Mouse (Mus musculus) kidney, embryonic 14.5 days (tissue): ENCODE measurements around the gene 9930022D16Rik. TPM values are rescaled to one million over a fixed set of nuclear protein-coding genes. Genes with fewer than 3 reads are reported as not detected.
A peak's percentile ranks its signal among the peaks of the same experiment; 100 is the strongest.

ENCODE experiments used
- ATAC-seq: fragments of 200-750 bp; cut with Nextera tagmentation; 2 replicates; pipeline ENCODE4 v1.8.0; 2017; ENCODE audit warnings: moderate number of reproducible peaks, mild to moderate bottlenecking, moderate TSS enrichment, moderate library complexity; ENCODE audit not compliant: low FRiP score, low TSS enrichment
- H3K27ac ChIP-seq: fragments of 300-500 bp; sonication (generic); 2 replicates; pipeline ENCODE4 v1.5.1; 2014; ENCODE audit warnings: low read depth, mild to moderate bottlenecking, low read length, moderate library complexity, mixed read lengths
- H3K27me3 ChIP-seq: fragments of 300-500 bp; sonication (generic); 2 replicates; pipeline ENCODE4 v1.6.1; 2014; ENCODE audit warnings: mild to moderate bottlenecking, low read length; ENCODE audit not compliant: control insufficient read depth, insufficient read depth
- H3K36me3 ChIP-seq: fragments of 300-500 bp; sonication (generic); 2 replicates; pipeline ENCODE4 v1.6.1; 2014; ENCODE audit warnings: low read length, mixed read lengths; ENCODE audit not compliant: control insufficient read depth, insufficient read depth
- H3K4me1 ChIP-seq: fragments of 300-500 bp; sonication (generic); 2 replicates; pipeline ENCODE4 v1.6.1; 2014; ENCODE audit warnings: low read length, mixed read lengths; ENCODE audit not compliant: control insufficient read depth, insufficient read depth
- H3K4me2 ChIP-seq: fragments of 300-500 bp; sonication (generic); replicated peaks from 2 replicates; pipeline ENCODE4 v1.6.1; 2014; ENCODE audit warnings: low read depth, mild to moderate bottlenecking, low read length
- H3K4me3 ChIP-seq: fragments of 300-500 bp; sonication (generic); 2 replicates; pipeline ENCODE4 v1.5.1; 2014; ENCODE audit warnings: mild to moderate bottlenecking, low read length
- H3K9ac ChIP-seq: fragments of 300-500 bp; sonication (generic); 2 replicates; pipeline ENCODE4 v1.6.1; 2014; ENCODE audit warnings: low read depth, mild to moderate bottlenecking, low read length, moderate library complexity
- H3K9me3 ChIP-seq: fragments of 300-500 bp; sonication (generic); 2 replicates; pipeline ENCODE4 v1.6.1; 2016; ENCODE audit warnings: low read length; ENCODE audit not compliant: control insufficient read depth
- WGBS: fragments of 180-500 bp; shearing (Covaris S2); extraction: QIAGEN DNeasy Blood & Tissue Kit; methylation state at CpG from one replicate; pipeline ENCODE4 v1.1.7; 2014; 5-methylcytosine and 5-hydroxymethylcytosine counted together
- polyA plus RNA-seq: library from polyadenylated mRNA; unstranded; fragments of >200 nt; fragmentation: Nextera tagmentation; extraction: Ambion mirVana; gene quantifications from 2 replicates; pipeline ENCODE4 v1.2.1, GENCODE M21; 2014

The 9930022D16Rik gene
- polyA plus RNA-seq, 1 experiment from 2014 or later: not detected

- WGBS: 78% methylated on average over 9 of the region's 9 CpGs
- H3K9ac ChIP-seq: no peak overlapping the region
- no peak overlapping the region for H3K4me2 ChIP-seq
- no peaks in the 10 kb centered on the region for H3K9me3 ChIP-seq
- H3K4me1 ChIP-seq: peaks cover 4% of the 10 kb centered on the region; the same call in 1 of the 2 replicates
- ATAC-seq: no peak
- H3K27me3 ChIP-seq: no peaks in the 10 kb centered on the region
- H3K27ac ChIP-seq: no peak overlapping the region
- H3K36me3 ChIP-seq: peaks cover 33% of the 10 kb centered on the region
- no peak overlapping the region for H3K4me3 ChIP-seq
These were observed 18.4 kb upstream of the 9930022D16Rik start for GRCm38 (mm10) chr11:109395291-109395690.

- Histone ChIP-seq H3K9me3 (no peaks in the 10 kb centered on the region), H3K27me3 (no peaks in the 10 kb centered on the region), H3K9ac (no peak overlapping the region), H3K4me2 (no peak overlapping the region), H3K4me1 (no peaks in the 10 kb centered on the region), H3K27ac (no peak overlapping the region), H3K36me3 (no peaks in the 10 kb centered on the region; the same call in 1 of the 2 replicates), H3K4me3 (no peak overlapping the region)
- ATAC-seq: no peak
- 87% methylated on average over 5 of the region's 5 CpGs for whole genome bisulfite sequencing
These were observed 7.3 kb upstream of the 9930022D16Rik start for GRCm38 (mm10) chr11:109406431-109406830.

GRCm38 (mm10) chr11:109410197-109410980 lies 3.3 kb upstream of the 9930022D16Rik start:
- WGBS: 80% methylated on average over 15 of the region's 15 CpGs
- H3K27ac ChIP-seq: no peak overlapping the region
- no peak for ATAC-seq
- no peaks in the 10 kb centered on the region for H3K36me3 ChIP-seq
- H3K4me1 ChIP-seq: no peaks in the 10 kb centered on the region
- H3K9me3 ChIP-seq: no peaks in the 10 kb centered on the region
- no peak overlapping the region for H3K9ac ChIP-seq
- no peaks in the 10 kb centered on the region for H3K27me3 ChIP-seq
- no peak overlapping the region for H3K4me2 ChIP-seq
- H3K4me3 ChIP-seq: no peak overlapping the region

- Histone ChIP-seq H3K4me1 (no peaks in the 10 kb centered on the region), H3K27me3 (no peaks in the 10 kb centered on the region), H3K4me2 (no peak overlapping the region), H3K36me3 (no peaks in the 10 kb centered on the region), H3K27ac (no peak overlapping the region), H3K9me3 (no peaks in the 10 kb centered on the region), H3K9ac (no peak overlapping the region), H3K4me3 (no peak overlapping the region)
- ATAC-seq: no peak
- WGBS: 85% methylated on average over 5 of the region's 5 CpGs
These were observed 1.1 kb downstream of the 9930022D16Rik start for GRCm38 (mm10) chr11:109414802-109415201.

- Histone ChIP-seq H3K27ac (no peak overlapping the region), H3K9me3 (no peaks in the 10 kb centered on the region), H3K4me3 (no peak overlapping the region), H3K27me3 (no peaks in the 10 kb centered on the region), H3K4me2 (no peak overlapping the region), H3K4me1 (no peaks in the 10 kb centered on the region), H3K9ac (no peak overlapping the region), H3K36me3 (no peaks in the 10 kb centered on the region)
- 60% methylated on average over 8 of the region's 8 CpGs for WGBS
- ATAC-seq: no peak
These were observed 3.1 kb downstream of the 9930022D16Rik start for GRCm38 (mm10) chr11:109416709-109417420.

GRCm38 (mm10) chr11:109417472-109418040 lies 3.8 kb downstream of the 9930022D16Rik start:
- Histone ChIP-seq H3K4me3 (no peak overlapping the region), H3K27me3 (no peaks in the 10 kb centered on the region), H3K27ac (no peak overlapping the region), H3K9me3 (no peaks in the 10 kb centered on the region), H3K36me3 (no peaks in the 10 kb centered on the region), H3K4me1 (no peaks in the 10 kb centered on the region), H3K4me2 (no peak overlapping the region), H3K9ac (no peak overlapping the region)
- no peak for ATAC-seq
- WGBS: 86% methylated on average over 9 of the region's 9 CpGs

GRCm38 (mm10) chr11:109419461-109419860 lies 5.7 kb downstream of the 9930022D16Rik start:
- 51% methylated on average over 4 of the region's 4 CpGs for WGBS
- no peaks in the 10 kb centered on the region for H3K4me1 ChIP-seq
- H3K27me3 ChIP-seq: no peaks in the 10 kb centered on the region
- H3K9ac ChIP-seq: no peak overlapping the region
- no peaks in the 10 kb centered on the region for H3K9me3 ChIP-seq
- no peak overlapping the region for H3K27ac ChIP-seq
- ATAC-seq: no peak
- H3K4me2 ChIP-seq: no peak overlapping the region
- H3K4me3 ChIP-seq: no peak overlapping the region
- H3K36me3 ChIP-seq: no peaks in the 10 kb centered on the region

GRCm38 (mm10) chr11:109419961-109420566 lies 6.3 kb downstream of the 9930022D16Rik start:
- H3K27ac ChIP-seq: no peak overlapping the region
- no peak overlapping the region for H3K4me3 ChIP-seq
- peak; percentile 32; the same call in 1 of the 2 replicates for ATAC-seq

More at GRCm38 (mm10) chr11:109419961-109420566, 6.3 kb downstream of the 9930022D16Rik start:
- WGBS: 46% methylated on average over 16 of the region's 16 CpGs
- no peaks in the 10 kb centered on the region for H3K27me3 ChIP-seq
- H3K9me3 ChIP-seq: no peaks in the 10 kb centered on the region
- H3K9ac ChIP-seq: no peak overlapping the region
- H3K4me1 ChIP-seq: 0 out of 2 replicates have a peak, but pooled peaks cover 2% of the 10 kb centered on the region
- 0 out of 2 replicates have a peak overlapping the region, but pooled peaks have one; percentile 6 for H3K4me2 ChIP-seq
- no peaks in the 10 kb centered on the region for H3K36me3 ChIP-seq
